Mouse (Mus musculus): Measurements from ENCODE around the gene Wdr27.

DNA sequence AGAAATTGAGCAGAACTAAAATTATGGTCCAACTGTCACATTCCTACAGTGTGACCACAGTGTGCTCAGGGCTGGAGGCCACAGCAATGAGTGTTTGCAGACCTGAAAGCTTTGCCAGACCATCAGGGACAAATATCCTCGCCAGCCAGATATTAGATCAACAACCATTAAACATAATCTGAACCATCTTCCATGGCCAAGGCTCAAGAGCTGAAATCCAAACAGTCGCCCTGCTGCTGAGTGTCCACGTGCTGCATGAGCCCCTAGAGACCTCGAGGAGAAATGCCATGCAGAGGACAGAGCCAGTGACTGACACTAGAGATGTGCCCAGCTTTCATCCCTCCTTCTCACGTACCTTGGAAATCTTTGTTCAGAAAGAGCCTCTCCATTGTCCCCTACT lies 96.1 kb downstream of the Wdr27 start:
- TF ChIP-seq CTCF (IDR thresholded peaks at IDR 0.05; ENCODE audit: low read depth) (no peak), EP300 (IDR thresholded peaks at IDR 0.05; ENCODE audit: low read depth) (no peak)
